Mouse (Mus musculus) kidney, adult 2 months (tissue): Measurements from ENCODE around the gene Eno2. TPM values are rescaled to one million over a fixed set of nuclear protein-coding genes. Genes with fewer than 3 reads are reported as not detected.

Experiments used
- DNase-seq: peaks from one replicate; pipeline ENCODE4 v3.0.0; 2021
- H3K27ac ChIP-seq: fragments of 200-500 bp; 2 replicates; pipeline ENCODE4 v1.5.1; 2012; ENCODE audit warnings: low read depth, low read length, control low read depth, inconsistent platforms; ENCODE audit not compliant: insufficient read depth
- H3K27me3 ChIP-seq: fragments of 200-500 bp; replicated peaks from 2 replicates; pipeline ENCODE4 v1.6.1; 2012; ENCODE audit warnings: mild to moderate bottlenecking, moderate library complexity, low read length, inconsistent platforms; ENCODE audit not compliant: control insufficient read depth, insufficient read depth
- H3K36me3 ChIP-seq: fragments of 200-500 bp; 2 replicates; pipeline ENCODE4 v1.6.1; 2012; ENCODE audit warnings: mild to moderate bottlenecking, moderate library complexity, low read length, inconsistent platforms; ENCODE audit not compliant: control insufficient read depth, insufficient read depth
- H3K4me1 ChIP-seq: fragments of 200-500 bp; 2 replicates; pipeline ENCODE4 v1.6.1; 2011; ENCODE audit warnings: low read length; ENCODE audit not compliant: control insufficient read depth, insufficient read depth
- H3K4me3 ChIP-seq: fragments of 200-500 bp; 2 replicates; pipeline ENCODE4 v1.5.1; 2011; ENCODE audit warnings: mild to moderate bottlenecking, low read depth, low read length, control low read depth; ENCODE audit not compliant: insufficient read depth
- CTCF ChIP-seq: fragments of 200-500 bp; conservative IDR thresholded peaks from 2 replicates; pipeline ENCODE4 v1.5.1; 2011; ENCODE audit warnings: low read depth, mild to moderate bottlenecking, control low read depth, low read length, moderate library complexity, mixed read lengths; ENCODE audit not compliant: insufficient read depth, insufficient read length
- POLR2A ChIP-seq: fragments of 200-500 bp; IDR thresholded peaks from one replicate; pipeline ENCODE4 v1.6.1; 2011; ENCODE audit warnings: low read depth, low read length, control low read depth
- WGBS: fragments of 180-500 bp; shearing (Covaris S2); methylation state at CpG from one replicate; pipeline ENCODE4 v1.1.7; 2018; 5-methylcytosine and 5-hydroxymethylcytosine counted together
- polyA plus RNA-seq: library from polyadenylated mRNA; depleted of rRNA; stranded (reverse); fragments of >200 nt; gene quantifications from 2 replicates; pipeline ENCODE4 v1.2.3, GENCODE M21; 2012

The Eno2 gene
- polyA plus RNA-seq, 1 experiment = 3.2 TPM

- Histone ChIP-seq H3K27me3 (no peaks in the 10 kb centered on the region), H3K4me1 (peaks cover 35% of the 10 kb centered on the region), H3K27ac (no peak overlapping the region), H3K36me3 (peaks cover 4% of the 10 kb centered on the region), H3K4me3 (peak overlapping the region; percentile 16)
- 39% methylated on average over 14 of the region's 14 CpGs for WGBS
- TF ChIP-seq POLR2A (peak; percentile 34), CTCF (no peak)
- no peak for DNase-seq
Measured at GRCm38 (mm10) chr6:124809775-124810538, 40.5 kb upstream of the Eno2 start.

GRCm38 (mm10) chr6:124809052-124809774 lies 39.7 kb upstream of the Eno2 start:
- H3K36me3 ChIP-seq = peaks cover 4% of the 10 kb centered on the region
- H3K4me3 ChIP-seq = peak overlapping the region; percentile 77

GRCm38 (mm10) chr6:124808358-124809012 lies 39.0 kb upstream of the Eno2 start, which contains the start of gene Spsb2:
TSS of gene Spsb2 (plus strand) at chr6:124808661.
- TF ChIP-seq POLR2A = no peak
- TF ChIP-seq CTCF = no peak
- Histone ChIP-seq H3K36me3 (peaks cover 4% of the 10 kb centered on the region), H3K27me3 (no peaks in the 10 kb centered on the region), H3K4me1 (peaks cover 30% of the 10 kb centered on the region; the same call in 1 of the 2 replicates), H3K27ac (peak within 1 kb of the TSS; percentile 94), H3K4me3 (peak within 1 kb of the TSS; percentile 77)
- peak; percentile 91 for DNase-seq
- WGBS = under 1% methylated on average over 29 of the region's 29 CpGs

More at GRCm38 (mm10) chr6:124809052-124809774, 39.7 kb upstream of the Eno2 start:
- Histone ChIP-seq H3K4me1 (peaks cover 31% of the 10 kb centered on the region), H3K27ac (peak overlapping the region; percentile 67), H3K27me3 (no peaks in the 10 kb centered on the region)
- DNase-seq = peak; percentile 91
- no peak for TF ChIP-seq POLR2A
- peak; percentile 71 for TF ChIP-seq CTCF
- WGBS = under 1% methylated on average over 35 of the region's 35 CpGs

GRCm38 (mm10) chr6:124807986-124808357 lies 38.5 kb upstream of the Eno2 start:
- 44% methylated on average over 6 of the region's 6 CpGs for WGBS
- no peak for DNase-seq
- peak overlapping the region; percentile 77 for H3K4me3 ChIP-seq
- H3K27me3 ChIP-seq = no peaks in the 10 kb centered on the region
- H3K4me1 ChIP-seq = peaks cover 30% of the 10 kb centered on the region; the same call in 1 of the 2 replicates
- no peak for TF ChIP-seq POLR2A
- TF ChIP-seq CTCF = no peak
- H3K36me3 ChIP-seq = peaks cover 4% of the 10 kb centered on the region
- peak overlapping the region; percentile 94 for H3K27ac ChIP-seq

- Histone ChIP-seq H3K36me3 (peaks cover 4% of the 10 kb centered on the region), H3K4me3 (no peak overlapping the region), H3K4me1 (peaks cover 32% of the 10 kb centered on the region; the same call in 1 of the 2 replicates), H3K27me3 (no peaks in the 10 kb centered on the region), H3K27ac (peak overlapping the region; percentile 94; the same call in 1 of the 2 replicates)
- TF ChIP-seq CTCF (no peak), POLR2A (no peak)
- WGBS = 81% methylated on average over 4 of the region's 4 CpGs
- no peak for DNase-seq
Measured at GRCm38 (mm10) chr6:124807366-124807765, 37.9 kb upstream of the Eno2 start.

GRCm38 (mm10) chr6:124806446-124807140 lies 37.1 kb upstream of the Eno2 start:
- DNase-seq = no peak
- no peaks in the 10 kb centered on the region for H3K27me3 ChIP-seq
- WGBS = 78% methylated on average over 7 of the region's 7 CpGs
- H3K4me1 ChIP-seq = peaks cover 26% of the 10 kb centered on the region; the same call in 1 of the 2 replicates
- H3K36me3 ChIP-seq = no peaks in the 10 kb centered on the region
- H3K4me3 ChIP-seq = 0 out of 2 replicates have a peak overlapping the region, but pooled peaks have one; percentile 2
- TF ChIP-seq CTCF (no peak), POLR2A (no peak)
- peak overlapping the region; percentile 70 for H3K27ac ChIP-seq
